Mouse (Mus musculus) heart, embryonic 16.5 days (tissue): Measurements from ENCODE around the gene Ccdc96. TPM values are rescaled to one million over a fixed set of nuclear protein-coding genes. Genes with fewer than 3 reads are reported as not detected.
A peak's percentile ranks its signal among the peaks of the same experiment; 100 is the strongest.

Experiments
- ATAC-seq: fragments of 200-750 bp; cut with Nextera tagmentation; replicated peaks from 2 replicates; pipeline ENCODE4 v1.8.0; 2017; ENCODE audit warnings: moderate number of reproducible peaks; ENCODE audit not compliant: insufficient read depth, low FRiP score; ENCODE audit errors: extremely low read depth
- H3K27ac ChIP-seq: fragments of 300-500 bp; sonication (generic); 2 replicates; pipeline ENCODE4 v1.5.1; 2014; ENCODE audit warnings: mild to moderate bottlenecking, low read length, control low read depth, moderate library complexity
- H3K27me3 ChIP-seq: fragments of 300-500 bp; sonication (generic); 2 replicates; pipeline ENCODE4 v1.6.1; 2014; ENCODE audit warnings: low read length, mixed read lengths; ENCODE audit not compliant: control insufficient read depth, insufficient read depth
- H3K36me3 ChIP-seq: fragments of 300-500 bp; sonication (generic); 2 replicates; pipeline ENCODE4 v1.6.1; 2014; ENCODE audit not compliant: control insufficient read depth, insufficient read depth
- H3K4me1 ChIP-seq: fragments of 300-500 bp; sonication (generic); 2 replicates; pipeline ENCODE4 v1.6.1; 2014; ENCODE audit warnings: low read length, mixed read lengths; ENCODE audit not compliant: control insufficient read depth, insufficient read depth
- H3K4me2 ChIP-seq: fragments of 300-500 bp; sonication (generic); 2 replicates; pipeline ENCODE4 v1.6.1; 2014; ENCODE audit warnings: low read depth, mild to moderate bottlenecking, control low read depth, low read length
- H3K4me3 ChIP-seq: fragments of 300-500 bp; sonication (generic); 2 replicates; pipeline ENCODE4 v1.5.1; 2014; ENCODE audit warnings: mild to moderate bottlenecking, control low read depth, low read length
- H3K9ac ChIP-seq: fragments of 300-500 bp; sonication (generic); 2 replicates; pipeline ENCODE4 v1.6.1; 2014; ENCODE audit warnings: low read length, control low read depth
- H3K9me3 ChIP-seq: fragments of 300-500 bp; sonication (generic); replicated peaks from 2 replicates; pipeline ENCODE4 v1.6.1; 2016; ENCODE audit warnings: low read length; ENCODE audit not compliant: control insufficient read depth
- WGBS: fragments of 180-500 bp; shearing (Covaris S2); extraction: QIAGEN DNeasy Blood & Tissue Kit; methylation state at CpG from one replicate; pipeline ENCODE4 v1.1.7; 2014; 5-methylcytosine and 5-hydroxymethylcytosine counted together
- polyA plus RNA-seq: library from polyadenylated mRNA; unstranded; fragments of >200 nt; fragmentation: Nextera tagmentation; extraction: Ambion mirVana; gene quantifications from 2 replicates; pipeline ENCODE4 v1.2.1, GENCODE M21; 2015

Ccdc96 gene
- polyA plus RNA-seq, 1 experiment from 2014 or later: 0.37 TPM

DNA sequence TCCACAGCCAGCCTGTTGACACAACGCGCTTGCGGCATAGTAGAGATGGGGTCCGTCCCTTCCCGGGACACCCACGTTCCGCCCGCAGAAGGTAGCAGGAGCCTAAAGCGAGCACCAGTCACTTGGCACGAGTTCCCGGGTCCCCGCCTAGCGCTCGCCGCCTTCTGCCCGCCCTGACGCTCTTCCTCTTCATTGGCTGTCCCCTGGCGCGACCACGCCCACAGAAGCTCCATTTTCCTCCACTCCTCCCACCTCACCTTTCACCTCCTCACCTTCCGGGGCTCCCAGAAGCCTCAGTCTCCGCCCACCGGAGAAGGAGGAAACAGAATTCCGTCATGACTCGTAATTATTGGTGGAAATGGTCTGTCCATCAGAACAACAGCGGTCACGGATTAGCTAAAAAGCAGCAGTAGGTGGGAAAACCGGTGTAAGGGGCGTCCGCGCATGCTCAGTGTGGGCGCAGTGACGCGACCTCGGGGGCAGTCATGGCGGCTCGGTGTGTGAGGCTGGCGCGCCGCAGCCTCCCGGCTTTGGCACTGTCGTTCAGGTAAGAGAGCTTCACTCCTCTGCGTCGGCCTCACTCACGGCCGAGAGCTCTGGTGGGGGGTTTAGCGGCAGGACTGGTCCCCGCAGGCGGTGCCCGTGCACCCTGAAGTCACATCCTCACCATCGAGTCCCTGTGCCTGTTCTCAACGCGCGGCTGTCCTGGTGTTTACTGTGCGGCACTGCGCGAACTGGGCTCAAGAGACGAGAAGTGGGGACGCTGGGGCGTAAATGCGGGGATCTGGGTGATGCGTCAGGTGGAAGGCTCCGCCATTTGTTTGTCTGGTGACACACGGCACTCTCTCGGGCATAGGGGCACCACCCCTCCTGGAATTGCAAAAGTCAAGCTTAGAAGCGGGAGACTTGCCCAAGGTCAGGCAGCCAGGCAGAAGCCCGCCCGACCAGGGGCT is 19.4 kb upstream of the Ccdc96 start, which contains the start of gene Grpel1:
Gene Grpel1, plus strand, starts transcription at position 290 of the 953 bp plus-strand sequence.
- Histone ChIP-seq H3K4me3 (peak within 1 kb of the TSS; percentile 79), H3K27ac (peak within 1 kb of the TSS; percentile 66), H3K4me2 (peak within 1 kb of the TSS; percentile 99), H3K36me3 (peaks cover 6% of the 10 kb centered on the region), H3K9ac (peak within 1 kb of the TSS; percentile 85), H3K27me3 (no peaks in the 10 kb centered on the region), H3K9me3 (no peaks in the 10 kb centered on the region), H3K4me1 (peaks cover 20% of the 10 kb centered on the region)
- peak; percentile 95 for ATAC-seq
- WGBS: under 1% methylated on average over 68 of the region's 68 CpGs

DNA sequence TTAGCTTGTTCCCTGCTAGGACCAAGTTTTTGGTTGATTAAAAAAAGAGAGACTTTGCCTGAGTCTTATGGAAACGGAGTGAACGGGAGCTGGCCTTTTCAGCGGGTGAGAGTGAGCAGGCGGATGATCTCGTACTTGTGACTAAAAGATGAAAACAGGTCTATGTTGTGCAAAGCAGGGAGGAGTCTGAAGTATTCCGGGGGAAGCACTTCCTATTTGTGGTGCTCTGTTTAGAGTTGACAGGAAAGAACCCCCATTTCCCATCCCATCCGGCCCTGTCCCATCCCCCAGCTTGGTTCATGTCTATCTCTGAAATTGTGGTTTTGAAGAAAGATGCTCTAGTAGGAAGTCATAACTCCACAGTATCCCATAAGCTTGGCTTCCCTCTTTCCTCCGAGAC is 18.5 kb upstream of the Ccdc96 start:
- peak overlapping the region; percentile 85 for H3K9ac ChIP-seq
- H3K4me1 ChIP-seq: peaks cover 20% of the 10 kb centered on the region
- H3K36me3 ChIP-seq: peaks cover 15% of the 10 kb centered on the region
- peak overlapping the region; percentile 66 for H3K27ac ChIP-seq
- ATAC-seq: no peak
- H3K4me2 ChIP-seq: peak overlapping the region; percentile 99
- H3K4me3 ChIP-seq: peak overlapping the region; percentile 79
- WGBS: 19% methylated on average over 8 of the region's 8 CpGs
- no peaks in the 10 kb centered on the region for H3K27me3 ChIP-seq
- no peaks in the 10 kb centered on the region for H3K9me3 ChIP-seq

DNA sequence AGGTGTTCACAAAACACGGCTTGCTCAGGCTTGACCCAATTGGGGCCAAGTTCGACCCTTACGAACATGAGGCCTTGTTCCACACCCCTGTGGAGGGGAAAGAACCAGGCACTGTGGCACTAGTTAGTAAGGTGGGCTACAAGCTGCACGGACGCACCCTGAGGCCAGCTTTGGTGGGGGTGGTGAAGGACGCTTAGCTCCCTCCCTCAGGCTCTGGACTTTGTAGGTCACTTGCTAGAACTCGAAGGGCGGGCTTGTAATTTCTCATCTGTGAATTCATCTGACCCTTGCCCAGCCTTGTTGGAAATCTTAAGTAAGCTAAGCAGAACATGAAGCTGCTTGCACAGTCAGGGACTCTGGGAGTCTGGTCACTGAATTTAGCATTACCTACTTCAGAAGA is 13.2 kb upstream of the Ccdc96 start:
- no peaks in the 10 kb centered on the region for H3K27me3 ChIP-seq
- H3K27ac ChIP-seq: no peak overlapping the region
- H3K9me3 ChIP-seq: no peaks in the 10 kb centered on the region
- peaks cover 10% of the 10 kb centered on the region for H3K4me1 ChIP-seq
- no peak overlapping the region for H3K9ac ChIP-seq
- WGBS: 94% methylated on average over 8 of the region's 8 CpGs
- ATAC-seq: no peak
- no peak overlapping the region for H3K4me3 ChIP-seq
- H3K4me2 ChIP-seq: no peak overlapping the region
- H3K36me3 ChIP-seq: peaks cover 39% of the 10 kb centered on the region

DNA sequence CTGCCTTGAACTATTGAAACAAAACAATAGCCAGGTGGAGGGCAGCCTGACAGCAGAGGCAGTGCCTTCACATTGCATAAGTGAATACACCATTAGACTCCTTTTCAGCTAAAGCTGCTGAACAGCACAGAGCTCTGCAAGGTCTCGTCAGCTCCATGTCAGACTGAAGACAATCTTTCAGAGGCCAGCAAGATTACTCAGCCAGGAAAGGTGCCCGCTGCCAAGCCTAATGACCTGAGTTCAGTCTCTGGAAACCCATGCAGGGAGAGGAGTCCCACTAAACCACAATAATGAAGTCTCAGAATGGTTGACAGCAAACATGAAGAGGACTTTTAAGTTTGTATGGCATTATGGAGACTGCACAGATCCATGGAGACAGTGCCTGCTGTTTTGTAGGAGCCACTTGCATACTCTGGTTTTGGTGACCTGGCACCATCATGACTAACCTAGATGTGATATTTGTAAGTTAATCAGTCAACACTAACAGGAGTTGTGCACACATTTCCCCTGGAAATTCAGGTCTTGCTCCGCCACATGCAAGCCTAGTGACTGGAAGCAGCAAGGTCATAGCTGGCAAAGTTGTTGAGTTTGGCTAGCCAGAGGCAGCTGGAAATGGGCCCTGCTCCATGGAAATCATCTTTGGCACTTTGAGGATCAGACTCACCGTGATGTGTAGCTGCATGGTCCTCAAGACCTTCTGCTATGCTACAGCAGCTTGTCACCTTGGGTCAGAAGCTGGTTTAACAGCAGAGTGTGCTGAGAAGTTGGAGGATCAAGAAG is 11.3 kb upstream of the Ccdc96 start:
- no peaks in the 10 kb centered on the region for H3K27me3 ChIP-seq
- peaks cover 39% of the 10 kb centered on the region for H3K36me3 ChIP-seq
- 85% methylated on average over 4 of the region's 4 CpGs for WGBS
- H3K4me1 ChIP-seq: 0 out of 2 replicates have a peak, but pooled peaks cover 2% of the 10 kb centered on the region
- no peak overlapping the region for H3K9ac ChIP-seq
- H3K4me3 ChIP-seq: no peak overlapping the region
- H3K27ac ChIP-seq: no peak overlapping the region
- no peaks in the 10 kb centered on the region for H3K9me3 ChIP-seq
- no peak overlapping the region for H3K4me2 ChIP-seq
- ATAC-seq: no peak

DNA sequence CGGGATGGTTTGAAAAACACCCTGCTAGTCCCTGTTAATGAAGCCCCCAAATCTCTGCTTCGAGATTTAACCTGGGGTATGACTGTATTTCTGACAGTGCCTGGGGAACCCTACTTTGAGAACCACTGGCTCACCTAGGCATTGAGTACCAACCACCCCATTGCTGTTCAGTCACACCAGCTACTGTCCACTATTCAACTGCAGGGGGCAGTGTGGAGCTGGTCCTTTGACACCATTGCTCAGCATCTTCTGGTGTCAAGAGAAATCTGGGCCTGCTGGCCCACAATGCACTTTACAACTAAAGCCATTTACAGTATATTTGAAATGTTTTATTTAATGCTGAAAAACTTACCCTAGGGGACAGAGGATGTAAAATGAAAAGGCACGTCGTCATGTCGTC is 10.1 kb upstream of the Ccdc96 start:
- H3K4me3 ChIP-seq: no peak overlapping the region
- H3K9me3 ChIP-seq: no peaks in the 10 kb centered on the region
- H3K36me3 ChIP-seq: peaks cover 39% of the 10 kb centered on the region
- no peak overlapping the region for H3K4me2 ChIP-seq
- H3K4me1 ChIP-seq: peaks cover 6% of the 10 kb centered on the region
- no peak overlapping the region for H3K9ac ChIP-seq
- no peak overlapping the region for H3K27ac ChIP-seq
- WGBS: 88% methylated on average over 5 of the region's 5 CpGs
- ATAC-seq: no peak
- no peaks in the 10 kb centered on the region for H3K27me3 ChIP-seq

DNA sequence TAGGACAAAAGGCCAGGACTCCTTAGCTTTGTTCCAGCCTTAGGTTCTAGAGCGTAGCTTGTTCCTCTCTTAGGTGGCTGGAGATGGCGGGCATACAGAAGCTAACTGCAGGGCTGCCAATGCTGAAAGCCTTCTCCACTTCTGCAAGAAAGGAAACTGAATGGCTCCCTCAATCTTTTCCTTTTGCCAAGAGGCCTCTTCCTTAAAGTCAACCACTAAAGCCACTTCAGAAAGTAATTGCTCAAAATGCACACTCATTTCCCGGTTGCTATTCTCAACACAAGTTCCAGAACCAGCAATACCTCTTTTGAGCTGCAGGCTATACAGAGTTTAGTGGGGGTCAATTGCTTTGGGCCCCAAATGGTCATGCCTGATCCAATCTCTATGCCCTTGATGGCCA is 6.9 kb upstream of the Ccdc96 start:
- WGBS: 84% methylated on average over 3 of the region's 3 CpGs
- Histone ChIP-seq H3K4me3 (no peak overlapping the region), H3K27ac (no peak overlapping the region), H3K36me3 (peaks cover 8% of the 10 kb centered on the region), H3K4me2 (no peak overlapping the region), H3K9ac (no peak overlapping the region), H3K9me3 (no peaks in the 10 kb centered on the region), H3K27me3 (no peaks in the 10 kb centered on the region), H3K4me1 (peaks cover 17% of the 10 kb centered on the region)
- no peak for ATAC-seq

DNA sequence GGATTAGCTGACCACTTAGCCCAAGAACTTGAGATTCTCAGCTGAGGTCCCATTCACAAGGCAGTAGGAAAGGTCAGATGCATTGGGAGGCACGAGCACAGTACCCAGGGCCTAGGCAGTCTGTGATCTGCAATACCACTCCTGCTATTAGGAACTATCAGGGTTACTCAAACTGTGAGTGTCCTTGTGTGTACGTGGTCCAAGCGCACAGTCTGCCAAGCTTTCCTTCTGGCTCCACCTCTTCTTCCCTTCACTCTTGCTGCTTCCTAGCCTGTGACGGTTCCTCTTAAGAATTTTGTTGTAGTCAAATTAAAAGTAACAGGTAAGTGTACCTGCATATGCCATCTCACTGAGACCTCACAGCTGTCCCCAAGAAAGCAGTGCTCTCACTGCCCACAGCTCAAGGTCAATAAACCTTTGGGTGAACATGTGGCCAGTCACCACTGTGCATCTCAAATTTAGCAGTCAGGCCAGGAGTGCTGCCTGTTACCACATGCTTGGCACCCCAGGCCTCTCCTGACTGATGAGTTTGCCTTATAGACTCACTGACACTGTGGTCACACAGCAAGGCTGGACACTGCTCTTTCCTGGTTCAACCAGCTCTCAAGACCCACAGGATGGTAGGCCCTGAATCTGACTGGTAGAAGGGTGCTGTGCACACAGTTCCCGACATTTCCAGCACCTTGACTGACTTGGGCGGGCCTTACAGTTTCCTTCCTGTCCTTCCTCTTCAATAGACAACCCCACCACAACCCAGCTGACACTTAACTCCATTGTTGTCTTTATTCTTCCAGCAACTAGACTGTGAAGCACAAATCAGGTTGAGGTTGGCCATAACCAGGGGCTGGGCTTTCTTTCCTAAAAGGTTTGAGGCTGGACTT is 5.6 kb upstream of the Ccdc96 start:
- peaks cover 25% of the 10 kb centered on the region for H3K4me1 ChIP-seq
- no peaks in the 10 kb centered on the region for H3K36me3 ChIP-seq
- no peak overlapping the region for H3K9ac ChIP-seq
- no peak overlapping the region for H3K4me3 ChIP-seq
- H3K4me2 ChIP-seq: no peak overlapping the region
- 75% methylated on average over 6 of the region's 6 CpGs for WGBS
- H3K27ac ChIP-seq: no peak overlapping the region
- no peaks in the 10 kb centered on the region for H3K9me3 ChIP-seq
- ATAC-seq: no peak
- H3K27me3 ChIP-seq: no peaks in the 10 kb centered on the region

DNA sequence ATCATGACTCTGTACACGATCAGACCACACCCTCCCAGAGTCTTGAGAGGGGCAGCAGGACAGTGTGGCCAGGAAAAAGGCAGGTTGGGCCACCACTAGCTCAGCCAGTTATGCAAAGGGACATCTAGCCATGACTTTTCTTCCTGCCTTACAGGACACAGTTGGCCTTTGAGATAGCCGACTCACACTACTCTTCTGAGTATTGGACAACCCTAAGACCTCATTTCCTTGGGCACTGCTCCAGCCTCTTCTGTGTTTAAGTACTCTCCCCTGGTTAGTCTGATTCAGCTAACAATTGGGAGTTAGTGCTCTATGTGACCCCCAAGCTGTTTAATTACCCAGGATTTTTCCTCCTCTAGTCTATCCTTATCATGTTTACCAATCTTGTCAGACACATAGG is 4.7 kb upstream of the Ccdc96 start:
- WGBS: 52% methylated on average over 2 of the region's 2 CpGs
- no peaks in the 10 kb centered on the region for H3K27me3 ChIP-seq
- H3K4me3 ChIP-seq: no peak overlapping the region
- no peak overlapping the region for H3K4me2 ChIP-seq
- no peak for ATAC-seq
- no peak overlapping the region for H3K9ac ChIP-seq
- peaks cover 27% of the 10 kb centered on the region for H3K4me1 ChIP-seq
- no peak overlapping the region for H3K27ac ChIP-seq
- H3K9me3 ChIP-seq: no peaks in the 10 kb centered on the region
- H3K36me3 ChIP-seq: no peaks in the 10 kb centered on the region
